Mouse (Mus musculus) right cerebral cortex, adult 2 months (tissue): ENCODE measurements at regions not wholly inside any gene's neighbourhood (a gene's known extent, or its start where the extent isn't known, plus 50 kb on each side); places are given as distances from the start of the nearest gene placed in this dataset.
"Not testable (repeated sequence)": the region's sequence is repeated elsewhere in the genome, so short reads cannot be mapped to it uniquely, and the experiment has no call there.

Source experiments
- DNase-seq, 2 experiments: peaks; one replicate each; pipeline ENCODE4 v3.0.0; 2021 to 2022; ENCODE audit warnings: low spot score in 2 of 2

GRCm38 (mm10) chr6:89140469-89140868 lies 222.0 kb downstream of the Plxna1 start:
- no peak for DNase-seq

GRCm38 (mm10) chr6:89153027-89153662 lies 209.3 kb downstream of the Plxna1 start:
- DNase-seq: no peak

GRCm38 (mm10) chr6:89157501-89157900 lies 204.9 kb downstream of the Plxna1 start:
- no peak for DNase-seq

GRCm38 (mm10) chr6:89160051-89160450 lies 202.4 kb downstream of the Plxna1 start:
- DNase-seq: peak in 1 of 2 experiments; percentile 19

GRCm38 (mm10) chr6:89161746-89162145 lies 200.7 kb downstream of the Plxna1 start:
- peak; percentile 4 to 20 for DNase-seq

GRCm38 (mm10) chr6:89169520-89169919 lies 192.9 kb downstream of the Plxna1 start:
- DNase-seq: no peak

GRCm38 (mm10) chr6:89184920-89185319 lies 177.5 kb downstream of the Plxna1 start:
- not testable (repeated sequence) for DNase-seq

- not testable (repeated sequence) for DNase-seq
Measured at GRCm38 (mm10) chr6:89200514-89201284, 161.7 kb downstream of the Plxna1 start.

GRCm38 (mm10) chr6:89215021-89215420 lies 147.4 kb downstream of the Plxna1 start:
- no peak for DNase-seq

- peak; percentile 54 to 63 for DNase-seq
Measured at GRCm38 (mm10) chr6:89235416-89236075, 126.9 kb downstream of the Plxna1 start.

- no peak for DNase-seq
Measured at GRCm38 (mm10) chr6:89236226-89236625, 126.2 kb downstream of the Plxna1 start.

GRCm38 (mm10) chr6:89236892-89237646 lies 125.4 kb downstream of the Plxna1 start:
- peak; percentile 55 to 69 for DNase-seq

- peak; percentile 60 to 63 for DNase-seq
Measured at GRCm38 (mm10) chr6:89238871-89239270, 123.5 kb downstream of the Plxna1 start.

GRCm38 (mm10) chr6:89239511-89239910 lies 122.9 kb downstream of the Plxna1 start:
- no peak for DNase-seq

- peak in 1 of 2 experiments; percentile 35 for DNase-seq
Measured at GRCm38 (mm10) chr6:89240168-89240705, 122.2 kb downstream of the Plxna1 start.

- no peak for DNase-seq
Measured at GRCm38 (mm10) chr6:89242371-89243288, 119.8 kb downstream of the Plxna1 start.

GRCm38 (mm10) chr6:89245506-89245905 lies 116.9 kb downstream of the Plxna1 start:
- DNase-seq: no peak

GRCm38 (mm10) chr6:89246261-89246660 lies 116.2 kb downstream of the Plxna1 start:
- no peak for DNase-seq

- DNase-seq: no peak
Measured at GRCm38 (mm10) chr6:89248574-89248973, 113.8 kb downstream of the Plxna1 start.

GRCm38 (mm10) chr6:89249303-89249702 lies 113.1 kb downstream of the Plxna1 start:
- DNase-seq: peak in 1 of 2 experiments; percentile 36
